Mouse (Mus musculus) hindbrain, embryonic 14.5 days (tissue): Measurements from ENCODE around the gene Prss46. TPM values are rescaled to one million over a fixed set of nuclear protein-coding genes. Genes with fewer than 3 reads are reported as not detected.

Experiments
- ATAC-seq: fragments of 200-750 bp; cut with Nextera tagmentation; 2 replicates; pipeline ENCODE4 v1.8.0; 2017; ENCODE audit warnings: moderate number of reproducible peaks, mild to moderate bottlenecking, moderate TSS enrichment, moderate library complexity; ENCODE audit not compliant: low FRiP score
- DNase-seq: peaks from one replicate; pipeline ENCODE4 v3.0.0-alpha.2; 2015; ENCODE audit warnings: low spot score
- H3K27ac ChIP-seq: fragments of 300-500 bp; sonication (generic); 2 replicates; pipeline ENCODE4 v1.5.1; 2014; ENCODE audit warnings: mild to moderate bottlenecking, moderate library complexity
- H3K27me3 ChIP-seq: fragments of 300-500 bp; sonication (generic); 2 replicates; pipeline ENCODE4 v1.6.1; 2014; ENCODE audit warnings: mild to moderate bottlenecking, low read length, mixed read lengths; ENCODE audit not compliant: control insufficient read depth, insufficient read depth
- H3K36me3 ChIP-seq: fragments of 300-500 bp; sonication (generic); replicated peaks from 2 replicates; pipeline ENCODE4 v1.6.1; 2014; ENCODE audit not compliant: control insufficient read depth, insufficient read depth
- H3K4me1 ChIP-seq: fragments of 300-500 bp; sonication (generic); replicated peaks from 2 replicates; pipeline ENCODE4 v1.6.1; 2014; ENCODE audit warnings: antibody characterized with exemption, low read length, mixed read lengths; ENCODE audit not compliant: control insufficient read depth, insufficient read depth
- H3K4me2 ChIP-seq: fragments of 300-500 bp; sonication (generic); replicated peaks from 2 replicates; pipeline ENCODE4 v1.6.1; 2014; ENCODE audit warnings: mild to moderate bottlenecking, moderate library complexity
- H3K4me3 ChIP-seq: fragments of 300-500 bp; sonication (generic); replicated peaks from 2 replicates; pipeline ENCODE4 v1.5.1; 2014; ENCODE audit warnings: mild to moderate bottlenecking, low read length
- H3K9ac ChIP-seq: fragments of 300-500 bp; sonication (generic); 2 replicates; pipeline ENCODE4 v1.6.1; 2014
- H3K9me3 ChIP-seq: fragments of 300-500 bp; sonication (generic); 2 replicates; pipeline ENCODE4 v1.6.1; 2016; ENCODE audit warnings: low read length; ENCODE audit not compliant: control insufficient read depth
- WGBS: fragments of 180-500 bp; shearing (Covaris S2); extraction: QIAGEN DNeasy Blood & Tissue Kit; methylation state at CpG from one replicate; pipeline ENCODE4 v1.1.7; 2014; 5-methylcytosine and 5-hydroxymethylcytosine counted together
- polyA plus RNA-seq: library from polyadenylated mRNA; unstranded; fragments of >200 nt; fragmentation: Nextera tagmentation; extraction: Ambion mirVana; gene quantifications from 2 replicates; pipeline ENCODE4 v1.2.1, GENCODE M21; 2014

Gene Prss46
- polyA plus RNA-seq, 1 experiment from 2014 or later: not detected

GRCm38 (mm10) chr9:110902271-110902670 is 58.0 kb downstream of the Prss46 start:
- WGBS: 86% methylated on average over 4 of the region's 4 CpGs
- Histone ChIP-seq H3K9ac (no peak overlapping the region), H3K27me3 (no peaks in the 10 kb centered on the region), H3K4me2 (no peak overlapping the region), H3K4me3 (no peak overlapping the region), H3K36me3 (no peaks in the 10 kb centered on the region), H3K4me1 (no peaks in the 10 kb centered on the region), H3K9me3 (no peaks in the 10 kb centered on the region), H3K27ac (no peak overlapping the region)
- ATAC-seq (no peak), DNase-seq (no peak)

Other genes with a start within 250 kb of the Prss46 start
- gene Nradd, start 220.1 kb upstream of the Prss46 start, polyA plus RNA-seq: 16.4 and 16.8 TPM in 2 replicates
- 2.2 and 4.0 TPM in 2 replicates for gene Nbeal2, start 190.3 kb upstream of the Prss46 start, polyA plus RNA-seq
- gene Ccdc12, start 188.0 kb upstream of the Prss46 start, polyA plus RNA-seq: 84.6 and 97.6 TPM in 2 replicates
- 0.26 and 0.43 TPM in 2 replicates for gene Myl3, start 102.6 kb upstream of the Prss46 start, polyA plus RNA-seq
- gene Pth1r, start 97.4 kb upstream of the Prss46 start, polyA plus RNA-seq: 10.1 and 12.8 TPM in 2 replicates
- gene Prss42, start 46.3 kb upstream of the Prss46 start, polyA plus RNA-seq: not detected in 2 replicates
- gene Prss44, start 30.5 kb upstream of the Prss46 start, polyA plus RNA-seq: not detected in 2 replicates
- not detected in 2 replicates for gene Prss43, start 17.8 kb upstream of the Prss46 start, polyA plus RNA-seq
- gene Prss45, start 9.9 kb upstream of the Prss46 start, polyA plus RNA-seq: 0.16 TPM in 1 of 2 replicates, not detected in the other
- gene Prss50, start 13.5 kb downstream of the Prss46 start, polyA plus RNA-seq: 0.31 TPM in 1 of 2 replicates, not detected in the other
- gene Als2cl, start 35.4 kb downstream of the Prss46 start, polyA plus RNA-seq: 1.4 and 1.9 TPM in 2 replicates
- gene Tmie, start 35.6 kb downstream of the Prss46 start, polyA plus RNA-seq: 2.3 and 2.4 TPM in 2 replicates
- gene Fam240a, start 72.4 kb downstream of the Prss46 start, polyA plus RNA-seq: not detected in 2 replicates
- gene Tdgf1, start 101.7 kb downstream of the Prss46 start, polyA plus RNA-seq: 0.14 and 0.40 TPM in 2 replicates
- 0.86 and 1.0 TPM in 2 replicates for gene Lrrc2, start 107.0 kb downstream of the Prss46 start, polyA plus RNA-seq
- gene Rtp3, start 146.1 kb downstream of the Prss46 start, polyA plus RNA-seq: not detected in 2 replicates
- 1.1 and 1.7 TPM in 2 replicates for gene Ltf, start 174.8 kb downstream of the Prss46 start, polyA plus RNA-seq
- 0.97 and 1.3 TPM in 2 replicates for gene Ccrl2, start 213.0 kb downstream of the Prss46 start, polyA plus RNA-seq